Mouse (Mus musculus): Measurements from ENCODE around the gene Gtpbp3.
A peak's percentile ranks its signal among the peaks of the same experiment; 100 is the strongest.

Gene Gtpbp3

DNA sequence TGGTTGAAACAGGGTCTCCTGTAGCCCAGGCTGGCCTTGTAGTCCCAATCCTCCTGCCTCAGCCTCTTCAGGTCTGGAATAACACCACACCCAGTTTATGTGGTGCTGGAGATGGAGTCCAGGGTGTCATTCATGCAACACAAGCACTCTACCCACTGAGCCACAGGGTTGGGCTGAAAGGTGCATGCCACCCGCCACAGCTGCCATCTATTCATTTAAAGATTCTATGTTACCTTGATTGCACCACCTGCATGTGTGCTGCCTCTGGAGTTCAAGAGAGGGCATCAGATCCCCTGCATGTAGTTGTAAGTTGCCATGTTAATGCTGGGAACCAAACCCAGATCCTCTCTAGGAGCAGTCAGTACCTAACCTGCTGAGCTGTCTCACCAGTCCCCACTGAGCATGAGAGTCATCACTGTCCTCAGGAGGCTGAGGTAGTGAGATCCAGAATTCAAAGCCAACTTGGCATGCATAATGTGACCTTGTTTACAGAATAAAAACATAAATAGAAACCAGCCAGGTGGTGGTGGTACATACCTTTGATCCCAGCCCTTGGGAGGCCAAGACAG lies 9.3 kb downstream of the Gtpbp3 start:
- no peak for DNase-seq (ENCODE audit: low spot score in 2 of 2)

- DNase-seq (ENCODE audit: low spot score in 2 of 2): no peak
Observed at GRCm38 (mm10) chr8:71497881-71498501, 10.1 kb downstream of the Gtpbp3 start.

GRCm38 (mm10) chr8:71498816-71499690 lies 11.2 kb downstream of the Gtpbp3 start:
- DNase-seq (ENCODE audit: low spot score in 2 of 2): no peak

GRCm38 (mm10) chr8:71504349-71504748 lies 16.4 kb downstream of the Gtpbp3 start:
- DNase-seq (ENCODE audit: low spot score in 2 of 2): no peak

GRCm38 (mm10) chr8:71505326-71505725 lies 17.4 kb downstream of the Gtpbp3 start:
- DNase-seq (ENCODE audit: low spot score in 2 of 2): no peak

DNA sequence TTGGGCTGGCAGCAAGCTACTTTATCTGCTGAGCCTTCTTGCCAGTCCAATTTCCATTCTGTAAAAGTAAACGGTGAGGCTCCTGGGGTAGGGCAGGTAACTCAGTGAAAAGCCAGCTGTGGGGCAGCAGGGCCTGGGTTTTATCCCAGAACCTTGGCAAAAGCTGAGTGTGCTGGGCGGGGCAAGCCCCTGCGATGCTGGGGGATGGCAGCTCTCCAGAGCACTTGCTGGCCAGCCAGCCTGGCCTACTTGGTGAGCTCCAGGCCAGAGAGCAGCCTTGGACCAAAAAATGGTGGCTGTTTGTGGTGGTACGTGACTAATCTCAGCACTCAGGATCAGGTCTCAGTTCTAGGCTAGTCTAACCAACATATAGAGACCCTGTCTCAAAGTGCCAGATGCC lies 18.1 kb downstream of the Gtpbp3 start:
- no peak for DNase-seq (ENCODE audit: low spot score in 2 of 2)

- peak in 1 of 2 experiments; percentile 68 for DNase-seq (ENCODE audit: low spot score in 2 of 2)
Observed at GRCm38 (mm10) chr8:71507589-71508104, 19.7 kb downstream of the Gtpbp3 start.

- DNase-seq (ENCODE audit: low spot score in 2 of 2): no peak
Observed at GRCm38 (mm10) chr8:71509316-71509715, 21.4 kb downstream of the Gtpbp3 start.

- no peak for DNase-seq (ENCODE audit: low spot score in 2 of 2)
Observed at GRCm38 (mm10) chr8:71511644-71512043, 23.7 kb downstream of the Gtpbp3 start, which contains the start of gene Plvap. Plvap (minus strand) TSS chr8:71511752.

- DNase-seq (ENCODE audit: low spot score in 2 of 2): no peak
Observed at GRCm38 (mm10) chr8:71513018-71513754, 25.3 kb downstream of the Gtpbp3 start.

- no peak for DNase-seq (ENCODE audit: low spot score in 2 of 2)
Observed at GRCm38 (mm10) chr8:71515043-71515442, 27.1 kb downstream of the Gtpbp3 start.

- DNase-seq (ENCODE audit: low spot score in 2 of 2): no peak
Observed at GRCm38 (mm10) chr8:71516786-71517185, 28.9 kb downstream of the Gtpbp3 start.

DNA sequence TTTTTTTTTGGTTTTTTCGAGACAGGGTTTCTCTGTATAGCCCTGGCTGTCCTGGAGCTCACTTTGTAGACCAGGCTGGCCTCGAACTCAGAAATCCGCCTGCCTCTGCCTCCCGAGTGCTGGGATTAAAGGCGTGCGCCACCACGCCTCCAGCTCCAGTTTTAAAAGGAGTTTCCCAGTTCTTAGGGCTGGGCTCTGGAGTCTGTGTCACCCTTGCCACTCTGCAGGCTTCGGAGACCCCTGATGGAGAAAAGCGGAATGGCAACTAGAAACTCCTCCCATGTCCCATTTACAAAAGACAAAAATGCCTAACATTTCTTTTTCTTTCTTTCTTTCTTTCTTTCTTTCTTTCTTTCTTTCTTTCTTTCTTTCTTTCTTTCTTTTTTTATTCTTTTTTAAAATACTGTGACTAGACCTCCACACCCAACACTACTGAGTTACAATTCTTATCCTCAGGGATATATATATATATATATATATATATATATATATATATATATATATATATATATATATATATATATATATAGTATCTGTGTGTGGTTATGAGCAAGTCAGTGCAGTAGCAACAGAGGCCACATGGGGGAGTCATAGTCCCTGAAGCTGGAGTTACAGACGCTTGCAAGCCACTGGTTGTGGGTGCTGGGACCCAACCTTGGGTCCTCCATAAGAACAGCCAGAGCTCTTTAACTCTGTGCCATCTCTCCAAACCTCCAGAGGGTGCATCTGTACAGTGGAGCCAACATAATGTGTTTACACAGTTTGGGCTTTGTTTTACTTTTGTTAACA lies 31.3 kb downstream of the Gtpbp3 start:
- DNase-seq (ENCODE audit: low spot score in 2 of 2): peak in 1 of 2 experiments; percentile 52

- DNase-seq (ENCODE audit: low spot score in 2 of 2): peak; percentile 92 to 94
Observed at GRCm38 (mm10) chr8:71521634-71522033, 33.7 kb downstream of the Gtpbp3 start.

DNA sequence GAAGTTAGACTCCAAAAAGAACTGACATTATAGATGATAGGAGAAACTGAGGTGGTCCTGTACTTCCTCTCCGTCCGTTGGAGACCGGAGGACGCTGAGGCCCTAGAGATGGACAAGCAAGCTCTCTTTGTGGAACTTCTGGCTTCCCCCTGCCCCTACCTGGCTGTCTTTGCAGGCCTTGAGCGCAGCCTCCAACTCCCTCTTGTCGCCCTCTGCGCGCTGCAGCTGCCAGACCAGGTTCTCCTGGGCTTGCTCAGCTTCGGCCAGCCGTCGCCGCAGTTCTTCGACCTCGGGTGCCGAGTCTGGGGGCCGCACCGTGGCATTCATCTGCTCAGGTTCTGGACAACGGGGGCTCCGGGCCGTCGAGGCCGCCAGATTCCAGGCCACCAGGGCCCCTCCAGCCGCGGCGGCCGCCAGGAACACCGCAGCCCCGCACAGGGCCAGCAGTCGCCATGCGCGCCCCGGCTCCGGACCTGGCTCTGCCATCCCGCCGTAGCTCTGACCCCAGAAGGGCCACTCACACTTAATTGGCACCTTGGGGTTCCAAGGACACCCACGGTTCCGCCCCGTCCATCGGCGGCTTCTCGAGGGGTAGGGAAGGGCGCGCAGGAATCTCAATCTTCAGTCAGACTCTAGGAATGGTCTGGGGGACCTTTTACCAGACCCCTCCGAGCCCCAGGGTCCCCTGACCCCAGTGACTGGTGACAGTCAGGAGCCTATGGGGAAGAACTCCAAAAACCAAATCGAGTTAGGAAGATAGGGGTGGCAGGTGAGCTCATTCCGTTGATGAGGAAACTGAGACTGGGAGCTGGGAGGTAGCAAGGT lies 37.5 kb downstream of the Gtpbp3 start, which contains the start of gene Ccdc194:
Ccdc194 (minus strand) TSS at position 486 of the 825 bp plus-strand sequence.
- no peak for DNase-seq (ENCODE audit: low spot score in 2 of 2)

DNA sequence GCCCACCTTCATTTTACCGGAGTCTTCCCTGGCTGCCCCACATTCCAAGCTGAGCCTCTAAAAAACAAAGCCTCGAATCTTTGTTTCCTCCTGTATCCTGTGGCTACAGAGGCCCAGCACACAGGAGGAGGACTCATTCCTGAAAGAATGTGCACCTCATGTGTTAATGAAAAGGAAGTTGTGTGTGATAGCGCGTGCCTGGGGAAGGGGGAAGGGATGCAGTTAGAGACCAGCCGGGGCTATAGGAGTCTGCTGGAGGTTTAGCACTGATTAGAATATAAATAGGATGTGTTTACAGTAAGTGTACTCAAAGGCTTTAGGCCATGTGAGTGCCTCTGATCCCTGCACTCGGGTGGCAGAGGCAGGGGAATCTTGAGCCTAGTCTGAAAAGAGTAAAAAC lies 38.4 kb downstream of the Gtpbp3 start:
- DNase-seq (ENCODE audit: low spot score in 2 of 2): no peak

DNA sequence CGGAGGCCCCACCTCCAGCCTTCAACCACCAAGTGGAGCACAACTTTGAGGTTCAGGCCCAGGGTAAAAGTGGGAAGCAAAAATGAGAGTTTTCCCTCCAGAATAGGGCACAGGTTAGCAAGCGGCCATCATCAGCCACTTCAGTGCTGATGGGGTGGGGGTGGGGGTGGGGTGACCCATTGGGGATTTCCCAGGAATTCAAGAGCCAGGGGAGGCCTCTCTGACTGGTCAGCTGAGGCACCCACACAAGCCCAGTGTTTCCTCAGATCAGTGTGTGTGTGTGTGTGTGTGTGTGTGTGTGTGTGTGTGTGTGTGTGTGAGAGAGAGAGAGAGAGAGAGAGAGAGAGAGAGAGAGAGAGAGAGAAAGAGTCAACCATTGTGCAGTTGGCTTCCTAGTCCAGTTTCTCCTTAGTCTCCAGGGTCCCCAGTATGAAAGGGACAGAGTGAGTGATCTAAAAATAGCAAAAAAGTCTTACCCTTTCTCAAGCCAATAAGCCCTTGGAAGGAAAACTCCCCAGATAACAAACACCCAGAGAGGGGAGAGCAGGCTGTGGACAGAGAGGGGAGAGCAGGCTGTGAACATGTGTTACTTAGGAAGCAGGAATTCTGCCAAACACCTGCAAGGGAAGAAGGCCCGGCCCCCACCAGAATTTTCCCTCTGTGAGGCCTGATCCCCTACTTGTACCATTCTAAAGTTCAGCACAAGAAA lies 39.4 kb downstream of the Gtpbp3 start:
- no peak for DNase-seq (ENCODE audit: low spot score in 2 of 2)

- DNase-seq (ENCODE audit: low spot score in 2 of 2): no peak
Observed at GRCm38 (mm10) chr8:71528362-71529073, 40.6 kb downstream of the Gtpbp3 start.

Data from urinary bladder, postnatal 36 days (tissue).